8 mouse cellular contexts compared by ENCODE assay signal in genomic region chr14:24068693-24069092, GRCm38 (mm10). TPM values are rescaled to one million over a fixed set of nuclear protein-coding genes. Genes with fewer than 3 reads are reported as not detected.
DNase-seq lines count a peak whose midpoint lies in the region; ATAC-seq and TF ChIP-seq lines count a peak whose summit lies in the region.
"Had no signal": no experiment of that assay in that cellular context is flagged by ENCODE, and none has a peak within 500 bp of the region (broad histone marks: within the 10 kb centered on the region; RNA-seq: fewer than 3 reads in every experiment).

No protein-coding gene starts in this region.

- peak; percentile 44 for DNase-seq in hindbrain, embryonic 11.5 days (ENCODE audit: low spot score)
- no peak for DNase-seq in hindbrain, embryonic 14.5 days (ENCODE audit: low spot score)
- peak; percentile 35 for DNase-seq in neural tube, embryonic 11.5 days (ENCODE audit: low spot score)
- DNase-seq in cerebellum, adult 9-10 months, result peak; percentile 34
- DNase-seq in stomach, postnatal 0 days (ENCODE audit: low spot score), result no peak
- no peak for DNase-seq in thymus, postnatal 14 days

- no peak overlapping the region for H3K4me2 ChIP-seq in hindbrain, embryonic 11.5 days (replicated peaks; ENCODE audit: low read depth, low read length)
- H3K4me2 ChIP-seq in hindbrain, embryonic 14.5 days (replicated peaks), result no peak overlapping the region
- H3K4me2 ChIP-seq in neural tube, embryonic 11.5 days (ENCODE audit: low read depth), result no peak overlapping the region
- H3K4me2 ChIP-seq in neural tube, embryonic 15.5 days, result no peak overlapping the region
- H3K4me2 ChIP-seq in stomach, postnatal 0 days (replicated peaks; ENCODE audit: low read depth), result no peak overlapping the region
- H3K4me2 ChIP-seq: limb, embryonic 12.5 days had no signal

- H3K27me3 ChIP-seq in hindbrain, embryonic 11.5 days (ENCODE audit: control insufficient read depth, insufficient read depth, low read length), result no peaks in the 10 kb centered on the region
- no peaks in the 10 kb centered on the region for H3K27me3 ChIP-seq in hindbrain, embryonic 14.5 days (ENCODE audit: control insufficient read depth, insufficient read depth, low read length)
- no peaks in the 10 kb centered on the region for H3K27me3 ChIP-seq in neural tube, embryonic 11.5 days (ENCODE audit: control insufficient read depth, insufficient read depth, low read length)
- no peaks in the 10 kb centered on the region for H3K27me3 ChIP-seq in neural tube, embryonic 15.5 days (replicated peaks)
- no peaks in the 10 kb centered on the region for H3K27me3 ChIP-seq in stomach, postnatal 0 days (ENCODE audit: control insufficient read depth, insufficient read depth, low read length)

- no peak overlapping the region for H3K4me3 ChIP-seq in hindbrain, embryonic 11.5 days (ENCODE audit: low read depth, low read length)
- no peak overlapping the region for H3K4me3 ChIP-seq in hindbrain, embryonic 14.5 days (replicated peaks; ENCODE audit: low read length)
- H3K4me3 ChIP-seq in neural tube, embryonic 11.5 days (ENCODE audit: low read depth, low read length), result no peak overlapping the region
- no peak overlapping the region for H3K4me3 ChIP-seq in neural tube, embryonic 15.5 days (replicated peaks)
- H3K4me3 ChIP-seq in stomach, postnatal 0 days (ENCODE audit: low read depth, low read length), result no peak overlapping the region
- H3K4me3 ChIP-seq: limb, embryonic 12.5 days had no signal

- H3K4me1 ChIP-seq in hindbrain, embryonic 11.5 days (replicated peaks; ENCODE audit: control insufficient read depth, insufficient read depth, low read length), result no peaks in the 10 kb centered on the region
- no peaks in the 10 kb centered on the region for H3K4me1 ChIP-seq in hindbrain, embryonic 14.5 days (replicated peaks; ENCODE audit: control insufficient read depth, insufficient read depth, low read length)
- no peaks in the 10 kb centered on the region for H3K4me1 ChIP-seq in neural tube, embryonic 11.5 days (ENCODE audit: control insufficient read depth, insufficient read depth, low read length)
- no peaks in the 10 kb centered on the region for H3K4me1 ChIP-seq in neural tube, embryonic 15.5 days
- H3K4me1 ChIP-seq in stomach, postnatal 0 days (replicated peaks; ENCODE audit: control insufficient read depth, insufficient read depth), result no peaks in the 10 kb centered on the region
- H3K4me1 ChIP-seq: limb, embryonic 12.5 days had no signal

- H3K9ac ChIP-seq in hindbrain, embryonic 11.5 days (ENCODE audit: low read depth, low read length), result no peak overlapping the region
- H3K9ac ChIP-seq in hindbrain, embryonic 14.5 days, result no peak overlapping the region
- H3K9ac ChIP-seq in neural tube, embryonic 11.5 days (ENCODE audit: low read length), result no peak overlapping the region
- H3K9ac ChIP-seq in neural tube, embryonic 15.5 days (replicated peaks), result no peak overlapping the region
- H3K9ac ChIP-seq in stomach, postnatal 0 days (ENCODE audit: low read length), result no peak overlapping the region
- H3K9ac ChIP-seq: limb, embryonic 12.5 days had no signal

- no peaks in the 10 kb centered on the region for H3K36me3 ChIP-seq in hindbrain, embryonic 11.5 days (ENCODE audit: control insufficient read depth, insufficient read depth, low read length)
- H3K36me3 ChIP-seq in hindbrain, embryonic 14.5 days (replicated peaks; ENCODE audit: control insufficient read depth, insufficient read depth), result no peaks in the 10 kb centered on the region
- no peaks in the 10 kb centered on the region for H3K36me3 ChIP-seq in neural tube, embryonic 11.5 days (ENCODE audit: control insufficient read depth, insufficient read depth, low read length)
- H3K36me3 ChIP-seq in neural tube, embryonic 15.5 days, result no peaks in the 10 kb centered on the region
- no peaks in the 10 kb centered on the region for H3K36me3 ChIP-seq in stomach, postnatal 0 days (ENCODE audit: control insufficient read depth, insufficient read depth, low read length)
- H3K36me3 ChIP-seq: limb, embryonic 12.5 days had no signal

- WGBS in hindbrain, embryonic 11.5 days, result 60% methylated on average over 4 of the region's 4 CpGs
- WGBS in hindbrain, embryonic 14.5 days, result 54% methylated on average over 4 of the region's 4 CpGs
- WGBS in neural tube, embryonic 11.5 days, result 54% methylated on average over 4 of the region's 4 CpGs
- 61% methylated on average over 4 of the region's 4 CpGs for WGBS in neural tube, embryonic 15.5 days
- WGBS in stomach, postnatal 0 days, result 57% methylated on average over 4 of the region's 4 CpGs

- ATAC-seq in hindbrain, embryonic 11.5 days (ENCODE audit: low FRiP score), result no peak
- no peak for ATAC-seq in hindbrain, embryonic 14.5 days (ENCODE audit: low FRiP score)
- no peak for ATAC-seq in neural tube, embryonic 11.5 days (ENCODE audit: insufficient read depth, low FRiP score, low TSS enrichment)
- no peak for ATAC-seq in neural tube, embryonic 15.5 days (ENCODE audit: low FRiP score)
- no peak for ATAC-seq in stomach, postnatal 0 days (ENCODE audit: low FRiP score, low TSS enrichment)

- peak; percentile 66 for TF ChIP-seq CTCF in stomach, postnatal 0 days (IDR thresholded peaks at IDR 0.05; ENCODE audit: low read depth)

- no peak for TF ChIP-seq EP300 in stomach, postnatal 0 days (optimal IDR thresholded peaks at IDR 0.05)

- no peaks in the 10 kb centered on the region for H3K9me3 ChIP-seq in hindbrain, embryonic 11.5 days (ENCODE audit: control insufficient read depth, low read length)
- no peaks in the 10 kb centered on the region for H3K9me3 ChIP-seq in hindbrain, embryonic 14.5 days (ENCODE audit: control insufficient read depth, low read length)
- no peaks in the 10 kb centered on the region for H3K9me3 ChIP-seq in neural tube, embryonic 11.5 days (ENCODE audit: control insufficient read depth, low read length)
- no peaks in the 10 kb centered on the region for H3K9me3 ChIP-seq in neural tube, embryonic 15.5 days (replicated peaks)
- H3K9me3 ChIP-seq in stomach, postnatal 0 days (ENCODE audit: control insufficient read depth, low read length), result no peaks in the 10 kb centered on the region
- H3K9me3 ChIP-seq: limb, embryonic 12.5 days had no signal

- no peak overlapping the region for H3K27ac ChIP-seq in hindbrain, embryonic 11.5 days (ENCODE audit: low read depth, low read length)
- H3K27ac ChIP-seq in hindbrain, embryonic 14.5 days, result no peak overlapping the region
- no peak overlapping the region for H3K27ac ChIP-seq in neural tube, embryonic 11.5 days (ENCODE audit: low read depth, low read length)
- no peak overlapping the region for H3K27ac ChIP-seq in neural tube, embryonic 15.5 days (replicated peaks)
- H3K27ac ChIP-seq in stomach, postnatal 0 days (replicated peaks), result no peak overlapping the region
- H3K27ac ChIP-seq: limb, embryonic 12.5 days had no signal

RNA-seq across cellular contexts. Expression of gene Kcnma1, which starts 54.4 kb away (rescaled TPM):
- 1.4 and 1.8 TPM in 2 replicates for polyA plus RNA-seq in hindbrain, embryonic 11.5 days (2014; fragmentation: Nextera tagmentation; extraction: Ambion mirVana)
- 22.1 and 22.8 TPM in 2 replicates for polyA plus RNA-seq in hindbrain, embryonic 14.5 days (2014; fragmentation: Nextera tagmentation; extraction: Ambion mirVana)
- 2.5 and 2.7 TPM in 2 replicates for polyA plus RNA-seq in neural tube, embryonic 11.5 days (2014; fragmentation: Nextera tagmentation; extraction: Ambion mirVana)
- polyA plus RNA-seq in neural tube, embryonic 15.5 days (2015; fragmentation: Nextera tagmentation; extraction: Ambion mirVana), result 20.3 and 22.1 TPM in 2 replicates
- 9.1 and 13.3 TPM in 2 replicates for polyA plus RNA-seq in stomach, postnatal 0 days (2015; fragmentation: Nextera tagmentation; extraction: Ambion mirVana)

Comparison
In these comparisons a context has a peak if more than half of its experiments do, and no peak if none do; other contexts are left out.
1. DNase-seq: peak in hindbrain, embryonic 11.5 days (single experiment), neural tube, embryonic 11.5 days (single experiment) and cerebellum, adult 9-10 months (single experiment); none in hindbrain, embryonic 14.5 days (single experiment), stomach, postnatal 0 days (single experiment) and thymus, postnatal 14 days (single experiment).